Mouse (Mus musculus) liver, embryonic 14.5 days (tissue): ENCODE results near the gene Fads6.
A peak's percentile ranks its signal among the peaks of the same experiment; 100 is the strongest.

ENCODE experiments used
- CTCF ChIP-seq: IDR thresholded peaks from 2 replicates; pipeline ENCODE4 v1.5.1; 2016; ENCODE audit warnings: antibody characterized with exemption, low read depth, control low read depth
- EP300 ChIP-seq: IDR thresholded peaks from 2 replicates; pipeline ENCODE4 v1.6.1; 2016; ENCODE audit warnings: antibody characterized with exemption, low read depth

- TF ChIP-seq CTCF (peak; percentile 54), EP300 (no peak)
These were observed at the start of gene Fads6 for GRCm38 (mm10) chr11:115297214-115297826.
